Mouse (Mus musculus): Measurements from ENCODE around the gene Plekhg3.

GRCm38 (mm10) chr12:76493462-76493861, 37.2 kb upstream of the Plekhg3 start:
- TF ChIP-seq POLR2A (IDR thresholded peaks at IDR 0.05; ENCODE audit: insufficient read length, low read depth): no peak
- TF ChIP-seq MAX (IDR thresholded peaks at IDR 0.05; ENCODE audit: low read depth): no peak
- no peak for TF ChIP-seq TCF12 (IDR thresholded peaks at IDR 0.05; ENCODE audit: insufficient read depth, poor library complexity, severe bottlenecking)
- TF ChIP-seq USF1 (IDR thresholded peaks at IDR 0.05; ENCODE audit: low read depth): no peak
